Mouse (Mus musculus) erythroblast, embryonic 14.5 days (primary cell): ENCODE data around the gene Hcn3.

ENCODE experiments used
- GATA1 ChIP-seq: IDR thresholded peaks from 2 replicates; pipeline ENCODE4 v1.6.1; 2012; ENCODE audit warnings: low read length, inconsistent platforms, mixed read lengths
- TAL1 ChIP-seq: IDR thresholded peaks from 3 replicates; pipeline ENCODE4 v1.6.1; 2012; ENCODE audit warnings: low read length, inconsistent platforms, mixed read lengths

GRCm38 (mm10) chr3:89132285-89133062 lies 27.5 kb downstream of the Hcn3 start:
- peak; percentile 74 for TF ChIP-seq TAL1
- TF ChIP-seq GATA1, result peak; percentile 65
